Mouse (Mus musculus) neural tube, embryonic 11.5 days (tissue): ENCODE measurements around the gene Olfr373. TPM values are rescaled to one million over a fixed set of nuclear protein-coding genes. Genes with fewer than 3 reads are reported as not detected.

Experiments used
- ATAC-seq: fragments of 200-750 bp; cut with Nextera tagmentation; 2 replicates; pipeline ENCODE4 v1.8.0; 2017; ENCODE audit warnings: moderate number of reproducible peaks, mild to moderate bottlenecking, moderate TSS enrichment, moderate library complexity; ENCODE audit not compliant: insufficient read depth, low FRiP score, low TSS enrichment
- DNase-seq: peaks from one replicate; pipeline ENCODE4 v3.0.0-alpha.2; 2015; ENCODE audit warnings: low spot score
- H3K27ac ChIP-seq: fragments of 300-500 bp; sonication (generic); 2 replicates; pipeline ENCODE4 v1.5.1; 2014; ENCODE audit warnings: low read depth, mild to moderate bottlenecking, low read length
- H3K27me3 ChIP-seq: fragments of 300-500 bp; sonication (generic); 2 replicates; pipeline ENCODE4 v1.6.1; 2014; ENCODE audit warnings: mild to moderate bottlenecking, low read length, mixed read lengths; ENCODE audit not compliant: control insufficient read depth, insufficient read depth
- H3K36me3 ChIP-seq: fragments of 300-500 bp; sonication (generic); 2 replicates; pipeline ENCODE4 v1.6.1; 2014; ENCODE audit warnings: mild to moderate bottlenecking, low read length, moderate library complexity, mixed read lengths; ENCODE audit not compliant: control insufficient read depth, insufficient read depth
- H3K4me1 ChIP-seq: fragments of 300-500 bp; sonication (generic); 2 replicates; pipeline ENCODE4 v1.6.1; 2014; ENCODE audit warnings: low read length, mixed read lengths; ENCODE audit not compliant: control insufficient read depth, insufficient read depth
- H3K4me2 ChIP-seq: fragments of 300-500 bp; sonication (generic); 2 replicates; pipeline ENCODE4 v1.6.1; 2014; ENCODE audit warnings: low read depth, mild to moderate bottlenecking, moderate library complexity
- H3K4me3 ChIP-seq: fragments of 300-500 bp; sonication (generic); 2 replicates; pipeline ENCODE4 v1.5.1; 2014; ENCODE audit warnings: low read depth, low read length
- H3K9ac ChIP-seq: fragments of 300-500 bp; sonication (generic); 2 replicates; pipeline ENCODE4 v1.6.1; 2014; ENCODE audit warnings: mild to moderate bottlenecking, low read length
- H3K9me3 ChIP-seq: fragments of 300-500 bp; sonication (generic); 2 replicates; pipeline ENCODE4 v1.6.1; 2016; ENCODE audit warnings: low read length; ENCODE audit not compliant: control insufficient read depth
- WGBS: fragments of 180-500 bp; shearing (Covaris S2); extraction: QIAGEN DNeasy Blood & Tissue Kit; methylation state at CpG from one replicate; pipeline ENCODE4 v1.1.7; 2014; 5-methylcytosine and 5-hydroxymethylcytosine counted together
- polyA plus RNA-seq: library from polyadenylated mRNA; unstranded; fragments of >200 nt; fragmentation: Nextera tagmentation; extraction: Ambion mirVana; gene quantifications from 2 replicates; pipeline ENCODE4 v1.2.1, GENCODE M21; 2014

The Olfr373 gene
- polyA plus RNA-seq, 1 experiment from 2014 or later: not detected

GRCm38 (mm10) chr8:72136302-72136978 is 53.5 kb downstream of the Olfr373 start:
- no peak for ATAC-seq
- 0 out of 2 replicates have a peak, but pooled peaks cover 4% of the 10 kb centered on the region for H3K4me1 ChIP-seq
- 1% methylated on average over 18 of the region's 18 CpGs for WGBS
- peak overlapping the region; percentile 91 for H3K9ac ChIP-seq
- peak overlapping the region; percentile 94 for H3K4me2 ChIP-seq
- peaks cover 2% of the 10 kb centered on the region; the same call in 1 of the 2 replicates for H3K36me3 ChIP-seq
- no peaks in the 10 kb centered on the region for H3K9me3 ChIP-seq
- H3K27me3 ChIP-seq: no peaks in the 10 kb centered on the region
- peak overlapping the region; percentile 96 for H3K27ac ChIP-seq
- H3K4me3 ChIP-seq: peak overlapping the region; percentile 83
- DNase-seq: peak; percentile 63

- Histone ChIP-seq H3K9me3 (no peaks in the 10 kb centered on the region), H3K27me3 (no peaks in the 10 kb centered on the region), H3K36me3 (peaks cover 4% of the 10 kb centered on the region; the same call in 1 of the 2 replicates), H3K4me1 (0 out of 2 replicates have a peak, but pooled peaks cover 4% of the 10 kb centered on the region), H3K4me2 (peak overlapping the region; percentile 13), H3K4me3 (no peak overlapping the region), H3K27ac (no peak overlapping the region), H3K9ac (no peak overlapping the region)
- DNase-seq (no peak), ATAC-seq (no peak)
- 89% methylated on average over 2 of the region's 2 CpGs for WGBS
These were observed 54.5 kb downstream of the Olfr373 start for GRCm38 (mm10) chr8:72137431-72137830.

GRCm38 (mm10) chr8:72138456-72138855 is 55.5 kb downstream of the Olfr373 start:
- Histone ChIP-seq H3K4me1 (0 out of 2 replicates have a peak, but pooled peaks cover 4% of the 10 kb centered on the region), H3K36me3 (peaks cover 6% of the 10 kb centered on the region; the same call in 1 of the 2 replicates), H3K9ac (no peak overlapping the region), H3K27me3 (no peaks in the 10 kb centered on the region), H3K4me2 (no peak overlapping the region), H3K9me3 (no peaks in the 10 kb centered on the region), H3K27ac (no peak overlapping the region), H3K4me3 (no peak overlapping the region)
- WGBS: 96% methylated on average over 5 of the region's 5 CpGs
- ATAC-seq: no peak
- no peak for DNase-seq

GRCm38 (mm10) chr8:72143256-72143824 is 60.4 kb downstream of the Olfr373 start:
- Histone ChIP-seq H3K36me3 (peaks cover 29% of the 10 kb centered on the region), H3K4me1 (no peaks in the 10 kb centered on the region), H3K27ac (no peak overlapping the region), H3K4me3 (no peak overlapping the region), H3K4me2 (no peak overlapping the region), H3K9me3 (no peaks in the 10 kb centered on the region), H3K27me3 (no peaks in the 10 kb centered on the region), H3K9ac (no peak overlapping the region)
- WGBS: 93% methylated on average over 13 of the region's 13 CpGs
- DNase-seq (no peak), ATAC-seq (no peak)

- Histone ChIP-seq H3K36me3 (peaks cover 29% of the 10 kb centered on the region), H3K27ac (no peak overlapping the region)
- DNase-seq: no peak
These were observed 61.5 kb downstream of the Olfr373 start for GRCm38 (mm10) chr8:72144345-72144975.

GRCm38 (mm10) chr8:72145511-72145910 is 62.5 kb downstream of the Olfr373 start:
- Histone ChIP-seq H3K4me1 (no peaks in the 10 kb centered on the region), H3K4me3 (no peak overlapping the region), H3K4me2 (no peak overlapping the region), H3K9me3 (no peaks in the 10 kb centered on the region), H3K36me3 (peaks cover 29% of the 10 kb centered on the region), H3K27me3 (no peaks in the 10 kb centered on the region), H3K9ac (no peak overlapping the region), H3K27ac (no peak overlapping the region)
- ATAC-seq (no peak), DNase-seq (no peak)
- 92% methylated on average over 3 of the region's 3 CpGs for WGBS

More at GRCm38 (mm10) chr8:72144345-72144975, 61.5 kb downstream of the Olfr373 start:
- Histone ChIP-seq H3K4me1 (no peaks in the 10 kb centered on the region), H3K4me2 (no peak overlapping the region), H3K9me3 (no peaks in the 10 kb centered on the region), H3K4me3 (no peak overlapping the region), H3K27me3 (no peaks in the 10 kb centered on the region), H3K9ac (no peak overlapping the region)
- ATAC-seq: no peak
- WGBS: 91% methylated on average over 5 of the region's 5 CpGs

- Histone ChIP-seq H3K4me1 (no peaks in the 10 kb centered on the region), H3K4me2 (no peak overlapping the region), H3K27ac (no peak overlapping the region), H3K4me3 (no peak overlapping the region), H3K9ac (no peak overlapping the region), H3K27me3 (no peaks in the 10 kb centered on the region), H3K9me3 (no peaks in the 10 kb centered on the region), H3K36me3 (peaks cover 27% of the 10 kb centered on the region)
- DNase-seq: no peak
- WGBS: 85% methylated on average over 1 of the region's 1 CpGs
- ATAC-seq: no peak
These were observed 63.1 kb downstream of the Olfr373 start for GRCm38 (mm10) chr8:72146056-72146455.

GRCm38 (mm10) chr8:72146556-72146955 is 63.6 kb downstream of the Olfr373 start:
- H3K27ac ChIP-seq: no peak overlapping the region
- DNase-seq (no peak), ATAC-seq (no peak)
- H3K27me3 ChIP-seq: no peaks in the 10 kb centered on the region
- H3K36me3 ChIP-seq: peaks cover 27% of the 10 kb centered on the region
- no peaks in the 10 kb centered on the region for H3K4me1 ChIP-seq
- H3K9ac ChIP-seq: no peak overlapping the region
- no peak overlapping the region for H3K4me2 ChIP-seq
- H3K9me3 ChIP-seq: no peaks in the 10 kb centered on the region
- no peak overlapping the region for H3K4me3 ChIP-seq
- WGBS: 96% methylated on average over 3 of the region's 3 CpGs
